Mouse (Mus musculus) T-helper 1 cell (primary cell): ENCODE data around the gene Uimc1.
"Not testable (repeated sequence)": the region's sequence is repeated elsewhere in the genome, so short reads cannot be mapped to it uniquely, and the experiment has no call there.

Source experiments
- in situ Hi-C: fragments of 300-600 bp; cut with MboI, MseI; formaldehyde crosslinking; loops from one replicate; pipeline ENCODE4 v1.15.1; 2025; ENCODE audit warnings: high pct_unique_total_duplicates

Gene Uimc1

DNA sequence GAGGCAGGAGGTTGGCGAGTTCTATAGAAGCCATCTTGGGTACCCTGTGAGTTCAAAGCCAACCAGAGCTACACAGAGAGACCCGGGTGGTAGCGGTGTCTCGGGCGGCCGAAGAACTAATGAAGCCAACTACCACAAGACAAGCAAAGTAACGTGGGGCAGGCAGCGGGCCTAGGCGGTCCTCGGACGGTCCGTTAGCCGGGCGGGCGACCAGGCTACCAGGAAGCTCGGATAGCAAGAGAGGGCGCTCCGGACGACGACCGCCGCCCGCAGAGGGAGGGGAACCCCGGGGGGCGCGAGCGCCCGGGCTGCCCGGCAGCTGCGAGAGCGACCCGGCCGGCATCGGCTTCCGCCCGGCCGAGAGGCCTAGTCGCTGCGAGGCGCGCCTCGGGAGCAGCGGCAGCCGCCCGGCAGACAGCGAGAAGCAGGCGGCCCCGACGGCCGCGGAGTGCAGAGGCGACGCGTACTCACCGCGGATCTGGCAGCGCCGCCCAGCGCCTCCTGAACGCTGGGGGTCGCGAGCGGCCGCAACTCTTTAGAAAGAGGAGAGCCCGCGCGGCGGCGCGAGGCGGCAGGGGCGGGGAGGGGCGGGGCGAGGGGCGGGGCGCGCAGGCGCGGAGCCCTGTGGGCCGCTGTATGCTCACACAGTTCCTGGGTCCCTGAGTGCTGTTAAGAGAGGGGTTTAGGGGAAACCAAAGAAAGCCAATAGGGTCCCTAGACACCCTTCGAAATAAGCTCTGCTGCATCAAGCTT is at the start of gene Uimc1:
TSS of gene Uimc1 (minus strand) at position 575 of the 753 bp plus-strand sequence.
- in situ Hi-C loops, result no loop called here

DNA sequence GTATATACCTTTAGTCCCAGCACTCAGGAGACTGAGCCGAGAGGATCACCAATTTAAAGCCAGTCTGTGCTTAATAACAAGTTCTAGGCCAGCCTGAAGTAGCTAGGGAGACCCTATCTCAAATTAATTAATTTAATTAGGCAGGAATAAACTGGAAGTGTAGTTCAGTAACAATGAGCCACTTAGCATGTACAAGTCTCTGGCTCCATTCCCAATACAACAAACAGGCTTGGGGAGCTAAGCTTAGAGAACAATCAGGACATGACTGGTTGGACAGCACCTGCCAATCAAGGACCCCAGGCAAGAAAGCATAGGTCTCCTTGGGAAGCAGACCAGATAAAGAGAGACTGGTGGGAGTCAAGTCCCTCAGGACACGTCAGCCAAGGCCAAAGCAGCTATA is 40.2 kb upstream of the Uimc1 start:
- in situ Hi-C loops, result no loop called here

- in situ Hi-C loops, result no loop called here
Measured at GRCm38 (mm10) chr13:55135382-55135781, 35.3 kb upstream of the Uimc1 start.

GRCm38 (mm10) chr13:55133448-55133847 is 33.3 kb upstream of the Uimc1 start, which contains the start of gene Gm17617:
Gene Gm17617 (minus strand): TSS chr13:55133548.
- in situ Hi-C loops, result no loop called here

- in situ Hi-C loops, result no loop called here
Measured at GRCm38 (mm10) chr13:55124903-55125302, 24.8 kb upstream of the Uimc1 start.

- in situ Hi-C loops, result no loop called here
Measured at GRCm38 (mm10) chr13:55114375-55114774, 14.3 kb upstream of the Uimc1 start.

DNA sequence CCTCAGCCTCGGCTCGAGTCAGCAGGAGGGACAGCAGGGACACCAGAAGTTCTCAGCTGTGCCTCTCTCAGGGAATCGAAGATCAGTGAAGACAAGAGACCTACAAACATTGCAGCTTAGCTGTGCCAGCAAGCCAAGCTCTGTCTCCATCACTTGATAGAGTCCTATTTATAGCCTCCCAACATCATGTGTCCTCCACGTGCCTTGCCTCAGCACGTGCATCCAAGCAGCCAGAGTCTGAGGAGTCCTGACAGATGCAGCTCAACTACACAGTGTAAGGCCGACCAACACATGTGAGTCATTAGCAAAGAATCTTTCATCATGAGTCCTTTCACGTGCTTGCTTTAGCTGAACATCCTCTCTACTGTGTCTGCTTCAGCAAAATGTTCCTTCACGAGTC is 7.6 kb upstream of the Uimc1 start:
- in situ Hi-C loops, result loop anchor here (5.0 kb wide), 2 partner anchors 75 to 490 kb away; partner anchors contain the start of gene B4galt7

DNA sequence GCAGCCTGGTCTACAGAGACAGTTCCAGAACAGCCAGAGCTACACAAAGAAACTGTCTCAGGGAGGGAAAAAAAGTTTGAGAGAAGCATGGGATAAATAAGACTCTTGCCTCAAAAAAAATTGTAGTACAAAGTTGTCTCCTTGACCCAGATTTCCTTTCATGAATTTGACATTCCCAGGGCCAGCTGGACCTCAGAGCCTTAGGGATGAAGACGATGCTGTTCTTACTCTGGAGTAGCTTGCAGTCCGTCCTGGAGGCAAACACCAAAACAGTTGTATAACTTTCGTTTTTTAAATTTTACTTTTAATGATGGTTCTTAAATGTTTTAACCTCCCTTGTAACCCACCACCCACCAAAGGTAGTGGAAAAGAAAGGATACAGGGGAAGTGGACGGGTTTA is 7.0 kb upstream of the Uimc1 start:
- in situ Hi-C loops, result loop anchor here (5.0 kb wide), 2 partner anchors 75 to 490 kb away; partner anchors contain the start of gene B4galt7

GRCm38 (mm10) chr13:55105953-55106691 is 6.0 kb upstream of the Uimc1 start:
- in situ Hi-C loops, result loop anchor here (5.0 kb wide), 2 partner anchors 76 to 491 kb away; partner anchors contain the start of gene B4galt7

- in situ Hi-C loops, result loop anchor here (5.0 kb wide), 2 partner anchors 77 to 492 kb away; partner anchors contain the start of gene B4galt7
Measured at GRCm38 (mm10) chr13:55105045-55105952, 5.2 kb upstream of the Uimc1 start, which contains the start of gene Zfp346. Gene Zfp346 (plus strand): TSS chr13:55105311.

DNA sequence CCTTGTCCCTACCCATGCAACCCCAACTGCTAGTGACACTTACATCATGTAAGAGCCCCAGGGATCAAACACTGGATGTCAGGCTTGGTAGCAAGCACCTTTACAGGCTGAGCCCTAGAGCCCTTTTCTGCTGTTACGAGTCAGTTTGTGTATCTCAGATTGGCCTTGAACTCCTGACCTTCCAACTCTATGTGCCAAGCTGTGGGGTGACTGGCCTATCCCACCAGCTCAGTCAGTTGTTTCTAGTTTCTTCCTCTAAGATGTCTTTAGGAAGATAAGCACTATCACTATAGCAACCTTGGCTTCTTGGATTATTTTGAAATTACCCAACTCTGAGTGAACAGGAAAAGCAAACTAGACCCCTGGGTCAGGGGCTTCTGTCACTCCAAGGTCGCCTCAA is 3.3 kb upstream of the Uimc1 start:
- in situ Hi-C loops, result no loop called here

DNA sequence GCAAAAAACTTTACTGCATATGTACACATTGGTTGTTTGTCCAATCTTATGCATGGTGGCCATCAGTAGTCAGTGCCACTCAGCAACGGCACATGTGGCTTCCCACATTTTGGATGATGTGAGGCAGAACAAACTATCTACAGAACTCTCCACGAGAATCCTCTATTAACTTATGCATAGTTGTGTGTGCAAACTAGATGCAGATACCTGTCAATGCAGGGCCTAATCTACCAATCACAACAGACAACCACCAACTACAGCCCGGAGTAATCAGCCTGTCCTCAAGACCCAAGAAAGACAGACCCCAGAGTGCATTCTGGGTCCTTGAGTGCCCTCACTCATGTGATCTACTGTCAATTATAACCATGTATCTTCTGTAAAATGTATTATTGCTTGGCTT is 2.3 kb upstream of the Uimc1 start:
- in situ Hi-C loops, result no loop called here

DNA sequence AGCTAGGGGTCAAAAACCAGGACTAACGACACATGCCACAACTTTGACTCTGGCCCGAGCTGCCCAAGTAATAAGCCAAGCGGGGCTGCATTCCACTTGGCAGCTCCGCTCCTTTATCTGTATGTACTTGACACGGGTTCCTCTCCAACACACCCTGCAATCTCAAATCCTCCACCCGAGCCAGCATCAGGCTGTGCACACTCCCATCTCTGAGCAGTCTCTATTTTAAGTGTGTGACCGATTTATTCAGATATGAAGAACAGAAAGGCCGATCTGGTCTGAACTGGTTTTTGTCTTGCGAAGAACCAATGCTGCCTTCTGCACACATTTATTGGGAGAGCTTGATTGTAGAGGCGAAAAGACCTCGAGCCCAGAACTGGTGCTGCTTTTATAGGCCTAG is 1.5 kb upstream of the Uimc1 start:
- in situ Hi-C loops, result no loop called here

DNA sequence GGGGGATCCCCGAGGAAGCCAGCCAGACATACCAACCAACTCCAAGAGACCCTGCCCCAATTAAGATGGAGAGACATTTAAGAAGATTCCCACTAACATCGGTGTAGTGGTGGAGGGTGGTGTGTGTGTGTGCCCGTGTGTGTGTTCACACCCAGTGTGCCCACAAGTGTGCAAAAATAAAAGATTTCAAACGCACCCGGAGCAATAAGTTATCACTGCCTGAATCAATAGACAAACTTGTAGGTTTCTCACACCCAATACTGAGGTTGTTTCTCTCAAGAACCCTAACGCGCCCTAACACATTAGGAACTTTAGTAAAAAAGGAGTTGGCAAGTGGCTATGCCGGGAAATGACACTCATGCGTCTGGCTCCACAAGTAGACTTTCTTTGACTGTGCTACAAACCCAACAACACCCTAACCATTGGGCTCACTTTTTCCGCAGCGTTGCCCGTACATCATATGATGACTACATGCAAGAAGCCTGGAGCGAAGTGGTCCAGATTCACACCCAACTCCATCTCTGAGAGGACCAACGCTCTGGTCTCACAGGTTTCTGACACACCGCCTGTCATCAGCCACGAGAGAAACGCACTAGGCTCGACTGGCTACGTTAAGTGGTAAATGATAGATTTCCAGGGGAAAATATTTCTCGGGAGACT is 904 bp downstream of the Uimc1 start:
- in situ Hi-C loops, result no loop called here

DNA sequence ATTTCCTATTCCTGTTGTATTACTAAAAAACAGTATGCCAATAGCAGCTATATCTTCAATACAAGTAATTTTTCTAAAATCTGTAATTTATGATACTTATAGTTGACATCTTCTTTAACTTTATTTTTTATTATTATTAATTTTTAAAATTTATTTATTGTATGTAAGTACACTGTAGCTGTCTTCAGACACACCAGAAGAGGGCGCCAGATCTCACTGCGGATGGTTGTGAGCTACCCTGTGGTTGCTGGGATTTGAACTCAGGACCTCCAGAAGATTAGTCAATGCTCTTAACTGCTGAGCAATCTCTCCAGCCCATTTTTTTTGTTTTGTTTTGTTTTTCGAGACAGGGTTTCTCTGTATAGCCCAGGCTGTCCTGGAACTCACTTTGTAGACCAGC is 2.3 kb downstream of the Uimc1 start:
- in situ Hi-C loops, result not testable (repeated sequence)

GRCm38 (mm10) chr13:55092588-55092987 is 7.5 kb downstream of the Uimc1 start:
- in situ Hi-C loops, result no loop called here

DNA sequence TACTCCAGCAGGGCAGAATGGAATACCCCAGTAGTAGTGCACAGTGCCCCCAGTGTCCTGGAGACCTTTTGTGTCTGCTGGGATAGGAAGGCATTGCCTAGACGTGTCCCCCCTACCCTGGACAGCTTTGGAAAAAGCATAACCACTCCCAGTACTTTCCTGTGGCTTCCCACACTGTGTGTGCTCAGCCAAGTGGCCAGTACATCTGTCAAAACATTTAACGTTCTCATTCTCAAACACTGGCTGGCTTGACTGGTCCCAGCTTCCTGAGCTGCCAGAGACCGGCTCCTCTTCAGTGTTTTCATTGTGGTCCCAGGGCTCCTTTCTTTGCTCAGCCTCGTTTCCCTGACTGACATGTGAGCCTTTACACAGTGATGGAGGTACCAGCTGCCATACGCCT is 24.5 kb downstream of the Uimc1 start:
- in situ Hi-C loops, result no loop called here

- in situ Hi-C loops, result no loop called here
Measured at GRCm38 (mm10) chr13:55071322-55071721, 28.8 kb downstream of the Uimc1 start.

DNA sequence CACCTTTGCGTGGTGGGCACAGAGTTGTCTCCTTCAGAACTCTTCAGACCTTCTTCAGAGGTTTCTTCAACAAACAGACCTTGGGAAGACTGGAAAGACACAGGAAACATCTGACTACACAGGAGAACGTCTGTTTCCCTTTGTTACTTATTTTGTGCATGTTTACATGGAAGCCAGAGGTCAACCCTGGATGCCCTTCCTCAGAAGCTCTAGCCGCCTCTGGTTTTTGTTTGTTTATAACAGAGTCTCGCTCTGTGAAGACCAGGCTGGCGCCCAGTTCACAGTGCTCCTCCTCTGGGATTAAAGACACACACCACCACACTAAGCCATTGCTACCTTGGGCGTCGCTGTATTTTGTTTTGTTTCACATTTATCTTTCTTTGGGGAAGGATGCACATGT is 30.4 kb downstream of the Uimc1 start:
- in situ Hi-C loops, result no loop called here

GRCm38 (mm10) chr13:55063276-55063675 is 36.8 kb downstream of the Uimc1 start:
- in situ Hi-C loops, result loop anchor here (5.0 kb wide), 1 partner anchor 261 kb away; no protein-coding TSS in a partner anchor

- in situ Hi-C loops, result no loop called here
Measured at GRCm38 (mm10) chr13:55058042-55058441, 42.1 kb downstream of the Uimc1 start.
